Mouse (Mus musculus): ENCODE results near the gene Pdzd7. TPM values are rescaled to one million over a fixed set of nuclear protein-coding genes. Genes with fewer than 3 reads are reported as not detected.

The Pdzd7 gene
- total RNA-seq, 2 experiments from 2014 or later = 4.1 to 4.7 TPM

- peak; percentile 72 to 92 for DNase-seq (ENCODE audit: extremely low spot score in 1 of 2, low spot score in 2 of 2)
- intact Hi-C loops (cut with DNase I) = loop anchor here (2.0 kb wide), 1 partner anchor 14 kb away; no protein-coding TSS in a partner anchor
These were observed 28.2 kb downstream of the Pdzd7 start for GRCm38 (mm10) chr19:45017216-45017771.

GRCm38 (mm10) chr19:45016341-45017215 lies 28.9 kb downstream of the Pdzd7 start:
- intact Hi-C loops (cut with DNase I) = loop anchor here (2.0 kb wide), 1 partner anchor 14 kb away; no protein-coding TSS in a partner anchor

GRCm38 (mm10) chr19:45015518-45016281 lies 29.8 kb downstream of the Pdzd7 start:
- peak in 1 of 2 experiments; percentile 84 for DNase-seq (ENCODE audit: extremely low spot score in 1 of 2, low spot score in 2 of 2)
- intact Hi-C loops (cut with DNase I) = loop anchor here (2.0 kb wide), 1 partner anchor 15 kb away; no protein-coding TSS in a partner anchor

More at GRCm38 (mm10) chr19:45016341-45017215, 28.9 kb downstream of the Pdzd7 start:
- DNase-seq (ENCODE audit: extremely low spot score in 1 of 2, low spot score in 2 of 2) = peak; percentile 62 to 92

- DNase-seq (ENCODE audit: extremely low spot score in 1 of 2, low spot score in 2 of 2) = peak in 1 of 2 experiments; percentile 77
- intact Hi-C loops (cut with DNase I) = no loop called here
These were observed 30.5 kb downstream of the Pdzd7 start for GRCm38 (mm10) chr19:45014981-45015402.

- DNase-seq (ENCODE audit: extremely low spot score in 1 of 2, low spot score in 2 of 2) = no peak
- intact Hi-C loops (cut with DNase I) = no loop called here
These were observed 31.1 kb downstream of the Pdzd7 start, which contains the start of gene Lzts2 for GRCm38 (mm10) chr19:45014335-45014971. Lzts2 (plus strand) TSS chr19:45014414.

- no peak for DNase-seq (ENCODE audit: extremely low spot score in 1 of 2, low spot score in 2 of 2)
- intact Hi-C loops (cut with DNase I) = no loop called here
These were observed 31.8 kb downstream of the Pdzd7 start for GRCm38 (mm10) chr19:45013581-45014225.

GRCm38 (mm10) chr19:45012636-45013035 lies 32.9 kb downstream of the Pdzd7 start:
- DNase-seq (ENCODE audit: extremely low spot score in 1 of 2, low spot score in 2 of 2) = no peak
- intact Hi-C loops (cut with DNase I) = no loop called here

GRCm38 (mm10) chr19:45012219-45012618 lies 33.3 kb downstream of the Pdzd7 start:
- DNase-seq (ENCODE audit: extremely low spot score in 1 of 2, low spot score in 2 of 2) = no peak
- intact Hi-C loops (cut with DNase I) = no loop called here

- no peak for DNase-seq (ENCODE audit: extremely low spot score in 1 of 2, low spot score in 2 of 2)
- intact Hi-C loops (cut with DNase I) = no loop called here
These were observed 34.9 kb downstream of the Pdzd7 start for GRCm38 (mm10) chr19:45010646-45011045.

- intact Hi-C loops (cut with DNase I) = no loop called here
- DNase-seq (ENCODE audit: extremely low spot score in 1 of 2, low spot score in 2 of 2) = peak in 1 of 2 experiments; percentile 43
These were observed 37.9 kb downstream of the Pdzd7 start for GRCm38 (mm10) chr19:45007425-45008191.

- DNase-seq (ENCODE audit: extremely low spot score in 1 of 2, low spot score in 2 of 2) = peak in 1 of 2 experiments; percentile 43
- intact Hi-C loops (cut with DNase I) = no loop called here
These were observed 38.5 kb downstream of the Pdzd7 start for GRCm38 (mm10) chr19:45007021-45007420.

GRCm38 (mm10) chr19:45005957-45006712 lies 39.4 kb downstream of the Pdzd7 start, which contains the start of gene Mrpl43:
Mrpl43 (minus strand) TSS chr19:45006442.
- intact Hi-C loops (cut with DNase I) = no loop called here
- DNase-seq (ENCODE audit: extremely low spot score in 1 of 2, low spot score in 2 of 2) = peak; percentile 95 to 97

- intact Hi-C loops (cut with DNase I) = no loop called here
- DNase-seq (ENCODE audit: extremely low spot score in 1 of 2, low spot score in 2 of 2) = peak in 1 of 2 experiments; percentile 76
These were observed 40.1 kb downstream of the Pdzd7 start, which contains the start of gene Twnk for GRCm38 (mm10) chr19:45005444-45005843. Twnk (plus strand) TSS chr19:45005663.

- no peak for DNase-seq (ENCODE audit: extremely low spot score in 1 of 2, low spot score in 2 of 2)
- intact Hi-C loops (cut with DNase I) = no loop called here
These were observed 41.6 kb downstream of the Pdzd7 start for GRCm38 (mm10) chr19:45003740-45004516.

GRCm38 (mm10) chr19:45002301-45002700 lies 43.2 kb downstream of the Pdzd7 start:
- intact Hi-C loops (cut with DNase I) = no loop called here
- DNase-seq (ENCODE audit: extremely low spot score in 1 of 2, low spot score in 2 of 2) = no peak

GRCm38 (mm10) chr19:44999647-45000046 lies 45.9 kb downstream of the Pdzd7 start:
- intact Hi-C loops (cut with DNase I) = no loop called here

More at GRCm38 (mm10) chr19:44999647-45000046, 45.9 kb downstream of the Pdzd7 start:
- no peak for DNase-seq (ENCODE audit: extremely low spot score in 1 of 2, low spot score in 2 of 2)
